Mouse (Mus musculus): ENCODE measurements at regions not wholly inside any gene's neighbourhood (a gene's known extent, or its start where the extent isn't known, plus 50 kb on each side); places are given as distances from the start of the nearest gene placed in this dataset.
"Not testable (repeated sequence)": the region's sequence is repeated elsewhere in the genome, so short reads cannot be mapped to it uniquely, and the experiment has no call there.

GRCm38 (mm10) chrX:99732526-99732925, 88.3 kb upstream of the Tmem28 start:
- H3K9ac ChIP-seq: no peak overlapping the region
- H3K4me3 ChIP-seq (replicated peaks): no peak overlapping the region
- H3K27ac ChIP-seq: no peak overlapping the region
- peaks cover 8% of the 10 kb centered on the region; the same call in 1 of the 2 replicates for H3K27me3 ChIP-seq
- H3K4me2 ChIP-seq: no peak overlapping the region
- no peaks in the 10 kb centered on the region for H3K36me3 ChIP-seq
- H3K9me3 ChIP-seq (replicated peaks): no peaks in the 10 kb centered on the region
- ATAC-seq (ENCODE audit: low read depth) (no peak), DNase-seq (no peak)
- H3K4me1 ChIP-seq (replicated peaks): no peaks in the 10 kb centered on the region
- WGBS (ENCODE audit: insufficient replicate concordance): 60% methylated on average over 2 of the region's 2 CpGs

DNA sequence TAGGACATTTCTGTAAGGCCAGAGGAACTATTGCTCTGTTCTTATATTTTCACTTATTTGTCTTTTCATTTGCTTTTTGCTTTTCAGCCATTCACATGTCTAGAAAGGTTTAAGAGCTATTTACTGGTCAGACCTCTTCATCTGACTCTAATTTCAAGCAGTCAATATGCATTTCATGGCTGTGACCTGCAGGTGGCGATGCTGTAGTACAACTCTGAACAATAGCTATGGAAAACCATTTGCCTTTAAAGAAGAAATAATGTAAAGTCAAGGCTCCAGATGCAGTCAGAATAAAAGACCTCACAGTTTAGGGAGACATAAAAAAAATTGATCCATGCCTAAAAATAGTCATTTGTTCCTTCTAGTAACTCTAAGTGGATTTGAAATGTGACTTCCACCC, 95.7 kb upstream of the Tmem28 start:
- Histone ChIP-seq H3K27ac (no peak overlapping the region), H3K27me3 (0 out of 2 replicates have a peak, but pooled peaks cover 3% of the 10 kb centered on the region), H3K9ac (no peak overlapping the region), H3K36me3 (no peaks in the 10 kb centered on the region), H3K9me3 (replicated peaks) (no peaks in the 10 kb centered on the region), H3K4me2 (no peak overlapping the region), H3K4me3 (replicated peaks) (no peak overlapping the region), H3K4me1 (replicated peaks) (no peaks in the 10 kb centered on the region)
- 6% methylated on average over 1 of the region's 1 CpGs for WGBS (ENCODE audit: insufficient replicate concordance)
- ATAC-seq (ENCODE audit: low read depth): no peak
- DNase-seq: no peak

DNA sequence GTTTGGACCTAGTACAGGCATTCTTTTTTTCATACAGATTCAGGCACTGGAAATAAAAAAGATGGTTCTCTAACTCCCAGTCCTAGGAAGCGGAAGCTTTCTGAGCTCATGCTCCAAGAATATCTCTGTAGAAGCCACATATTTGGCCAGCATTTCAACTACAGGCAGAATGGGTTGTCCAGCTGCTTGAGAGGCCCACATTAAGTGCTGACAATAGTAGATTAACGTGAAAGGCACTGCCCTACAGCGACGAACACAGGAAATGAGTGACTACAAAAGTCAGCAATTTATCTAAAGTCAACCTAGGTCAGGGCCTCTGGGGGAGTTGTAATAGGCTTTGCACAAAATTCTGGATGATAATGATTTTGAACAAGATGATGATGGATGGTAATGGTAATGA, 125.5 kb upstream of the Tmem28 start:
- WGBS (ENCODE audit: insufficient replicate concordance): 42% methylated on average over 4 of the region's 4 CpGs
- H3K4me3 ChIP-seq (replicated peaks): no peak overlapping the region
- no peaks in the 10 kb centered on the region for H3K36me3 ChIP-seq
- H3K27me3 ChIP-seq: no peaks in the 10 kb centered on the region
- H3K27ac ChIP-seq: no peak overlapping the region
- H3K4me1 ChIP-seq (replicated peaks): no peaks in the 10 kb centered on the region
- DNase-seq: no peak
- ATAC-seq (ENCODE audit: low read depth): no peak
- no peaks in the 10 kb centered on the region for H3K9me3 ChIP-seq (replicated peaks)
- no peak overlapping the region for H3K9ac ChIP-seq
- no peak overlapping the region for H3K4me2 ChIP-seq

DNA sequence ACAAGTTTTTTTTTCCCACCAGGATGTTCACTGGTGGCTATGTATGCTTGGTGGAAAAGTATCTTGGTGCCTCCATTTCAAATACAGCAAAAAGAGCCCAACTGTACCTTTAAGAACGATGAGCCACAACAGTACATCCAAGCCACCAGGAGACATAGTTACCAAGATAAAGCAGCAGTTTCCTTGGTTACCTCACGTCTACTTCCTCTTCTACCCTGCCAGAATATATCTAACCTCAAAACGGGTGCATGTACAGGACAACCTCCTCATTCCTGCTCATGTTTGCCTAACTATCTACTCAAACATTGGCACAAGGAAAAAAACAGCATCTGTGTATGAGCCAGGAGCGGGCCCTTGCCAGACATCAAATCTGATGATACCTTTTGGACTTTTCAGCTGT, 129.8 kb upstream of the Tmem28 start:
- DNase-seq (no peak), ATAC-seq (ENCODE audit: low read depth) (no peak)
- H3K27ac ChIP-seq: no peak overlapping the region
- no peak overlapping the region for H3K4me3 ChIP-seq (replicated peaks)
- no peaks in the 10 kb centered on the region for H3K36me3 ChIP-seq
- no peaks in the 10 kb centered on the region for H3K4me1 ChIP-seq (replicated peaks)
- no peak overlapping the region for H3K9ac ChIP-seq
- no peaks in the 10 kb centered on the region for H3K27me3 ChIP-seq
- no peak overlapping the region for H3K4me2 ChIP-seq
- no peaks in the 10 kb centered on the region for H3K9me3 ChIP-seq (replicated peaks)
- WGBS (ENCODE audit: insufficient replicate concordance): 26% methylated on average over 4 of the region's 4 CpGs

GRCm38 (mm10) chrX:99689761-99690160, 131.1 kb upstream of the Tmem28 start:
- Histone ChIP-seq H3K4me3 (replicated peaks) (no peak overlapping the region), H3K4me2 (no peak overlapping the region), H3K4me1 (replicated peaks) (no peaks in the 10 kb centered on the region), H3K9ac (no peak overlapping the region), H3K27me3 (no peaks in the 10 kb centered on the region), H3K36me3 (no peaks in the 10 kb centered on the region), H3K27ac (no peak overlapping the region), H3K9me3 (replicated peaks) (no peaks in the 10 kb centered on the region)
- 34% methylated on average over 4 of the region's 4 CpGs for WGBS (ENCODE audit: insufficient replicate concordance)
- DNase-seq: no peak
- no peak for ATAC-seq (ENCODE audit: low read depth)

GRCm38 (mm10) chrX:99682491-99682890, 138.3 kb upstream of the Tmem28 start:
- DNase-seq; H3K27me3 ChIP-seq; H3K4me2 ChIP-seq; H3K9ac ChIP-seq; ATAC-seq (ENCODE audit: low read depth); H3K4me1 ChIP-seq (replicated peaks); H3K4me3 ChIP-seq (replicated peaks); H3K27ac ChIP-seq; H3K9me3 ChIP-seq (replicated peaks); H3K36me3 ChIP-seq: not testable (repeated sequence)

DNA sequence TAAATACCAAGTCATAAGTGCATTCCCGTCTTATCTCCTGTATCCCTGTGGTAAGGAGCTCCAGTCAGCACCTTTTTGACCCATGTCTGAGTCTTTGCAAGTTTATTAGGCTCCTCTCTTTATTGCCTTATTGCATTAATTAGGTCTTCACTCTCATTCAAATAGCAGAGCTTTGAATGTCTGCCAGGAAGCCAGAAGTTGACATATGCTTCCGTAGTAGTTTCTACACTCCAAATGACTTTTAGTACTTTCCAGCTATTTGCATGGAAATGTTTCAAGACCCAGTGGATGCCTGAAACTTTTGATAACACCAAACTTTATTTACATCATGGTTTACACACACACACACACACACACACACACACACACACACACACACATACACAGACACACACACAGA, 153.2 kb upstream of the Tmem28 start:
- H3K4me3 ChIP-seq (replicated peaks): no peak overlapping the region
- DNase-seq: no peak

DNA sequence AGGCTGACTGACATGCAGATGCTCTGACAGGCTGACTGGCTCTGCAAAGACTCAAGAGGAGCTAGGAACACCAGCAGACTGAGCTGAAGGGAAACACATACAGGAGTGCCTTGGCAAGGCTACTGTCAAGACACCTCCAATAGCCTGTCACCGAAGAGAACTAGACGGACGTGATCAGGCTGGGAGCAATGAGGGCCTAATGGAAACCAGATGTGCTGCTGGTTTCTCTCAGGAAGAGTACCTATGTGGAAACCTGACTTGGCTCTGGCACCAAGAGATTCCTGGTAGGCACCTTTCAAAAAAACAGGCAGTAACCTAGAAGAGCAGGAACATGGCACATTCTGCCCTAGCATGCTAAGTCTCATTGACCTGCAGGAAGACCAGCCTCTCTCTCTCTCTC, 158.3 kb upstream of the Tmem28 start:
- Histone ChIP-seq H3K27me3 (peaks cover 13% of the 10 kb centered on the region; the same call in 1 of the 2 replicates), H3K27ac (no peak overlapping the region), H3K9ac (no peak overlapping the region), H3K9me3 (replicated peaks) (no peaks in the 10 kb centered on the region), H3K4me3 (replicated peaks) (no peak overlapping the region), H3K4me1 (replicated peaks) (no peaks in the 10 kb centered on the region), H3K36me3 (no peaks in the 10 kb centered on the region), H3K4me2 (no peak overlapping the region)
- ATAC-seq (ENCODE audit: low read depth): no peak
- 68% methylated on average over 3 of the region's 3 CpGs for WGBS (ENCODE audit: insufficient replicate concordance)
- no peak for DNase-seq

More for the DNA sequence above, 153.2 kb upstream of the Tmem28 start:
- H3K27me3 ChIP-seq: peaks cover 13% of the 10 kb centered on the region; the same call in 1 of the 2 replicates
- H3K4me1 ChIP-seq (replicated peaks): no peaks in the 10 kb centered on the region
- no peak overlapping the region for H3K9ac ChIP-seq
- H3K36me3 ChIP-seq: no peaks in the 10 kb centered on the region
- ATAC-seq (ENCODE audit: low read depth): no peak
- WGBS (ENCODE audit: insufficient replicate concordance): 47% methylated on average over 2 of the region's 2 CpGs
- no peak overlapping the region for H3K4me2 ChIP-seq
- no peak overlapping the region for H3K27ac ChIP-seq
- no peaks in the 10 kb centered on the region for H3K9me3 ChIP-seq (replicated peaks)

- H3K9ac ChIP-seq: no peak overlapping the region
- ATAC-seq (ENCODE audit: low read depth) (no peak), DNase-seq (no peak)
- H3K27me3 ChIP-seq: peaks cover 11% of the 10 kb centered on the region; the same call in 1 of the 2 replicates
- H3K4me3 ChIP-seq (replicated peaks): no peak overlapping the region
- H3K9me3 ChIP-seq (replicated peaks): no peaks in the 10 kb centered on the region
- H3K36me3 ChIP-seq: no peaks in the 10 kb centered on the region
- H3K4me1 ChIP-seq (replicated peaks): no peaks in the 10 kb centered on the region
- WGBS (ENCODE audit: insufficient replicate concordance): 54% methylated on average over 3 of the region's 8 CpGs
- no peak overlapping the region for H3K4me2 ChIP-seq
- H3K27ac ChIP-seq: no peak overlapping the region
Measured at GRCm38 (mm10) chrX:99659496-99660140, 161.2 kb upstream of the Tmem28 start.

- peak; percentile 4 for DNase-seq
Measured at GRCm38 (mm10) chrX:99657790-99658451, 162.9 kb upstream of the Tmem28 start.

DNA sequence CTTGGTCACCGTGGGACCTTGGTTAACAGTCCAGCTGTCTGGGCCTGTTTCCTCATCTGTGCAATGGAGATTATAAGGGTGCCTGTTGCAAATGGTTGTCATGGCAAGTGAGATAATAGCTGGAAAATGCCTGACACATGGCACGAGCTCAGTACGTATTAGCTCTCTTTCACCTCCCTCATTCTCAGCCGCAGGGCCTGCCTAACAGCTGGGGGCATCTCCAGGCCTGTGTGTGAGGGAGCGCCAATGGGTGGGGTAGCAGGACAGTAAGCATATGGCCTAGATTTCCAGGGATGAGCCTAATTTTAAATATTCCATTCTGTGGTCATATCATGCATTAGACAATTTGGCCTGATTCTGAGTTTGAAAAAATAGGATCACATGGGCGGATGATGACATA, 163.8 kb upstream of the Tmem28 start:
- no peaks in the 10 kb centered on the region for H3K4me1 ChIP-seq (replicated peaks)
- no peaks in the 10 kb centered on the region for H3K36me3 ChIP-seq
- WGBS (ENCODE audit: insufficient replicate concordance): 55% methylated on average over 6 of the region's 6 CpGs
- DNase-seq (no peak), ATAC-seq (ENCODE audit: low read depth) (no peak)
- 0 out of 2 replicates have a peak, but pooled peaks cover 3% of the 10 kb centered on the region for H3K27me3 ChIP-seq
- no peak overlapping the region for H3K9ac ChIP-seq
- no peaks in the 10 kb centered on the region for H3K9me3 ChIP-seq (replicated peaks)
- H3K4me3 ChIP-seq (replicated peaks): no peak overlapping the region
- H3K4me2 ChIP-seq: no peak overlapping the region
- no peak overlapping the region for H3K27ac ChIP-seq

More at GRCm38 (mm10) chrX:99657790-99658451, 162.9 kb upstream of the Tmem28 start:
- Histone ChIP-seq H3K4me1 (replicated peaks) (no peaks in the 10 kb centered on the region), H3K27me3 (0 out of 2 replicates have a peak, but pooled peaks cover 3% of the 10 kb centered on the region), H3K27ac (no peak overlapping the region), H3K4me3 (replicated peaks) (no peak overlapping the region), H3K36me3 (no peaks in the 10 kb centered on the region), H3K9me3 (replicated peaks) (no peaks in the 10 kb centered on the region), H3K9ac (no peak overlapping the region), H3K4me2 (no peak overlapping the region)
- ATAC-seq (ENCODE audit: low read depth): no peak
- WGBS (ENCODE audit: insufficient replicate concordance): 19% methylated on average over 8 of the region's 8 CpGs
